Mouse (Mus musculus) mouse trophoblast stem cell (cell line): ENCODE data around the gene Trip6.
"Not testable (repeated sequence)": the region's sequence is repeated elsewhere in the genome, so short reads cannot be mapped to it uniquely, and the experiment has no call there.

Source experiments
- in situ Hi-C, 2 experiments: fragments of 300-500 bp; cut with MseI, MboI; formaldehyde crosslinking; loops; 2 replicates in 1 of 2; 3 replicates in 1 of 2; pipeline ENCODE4 v1.15.1; 2025

Trip6 gene

DNA sequence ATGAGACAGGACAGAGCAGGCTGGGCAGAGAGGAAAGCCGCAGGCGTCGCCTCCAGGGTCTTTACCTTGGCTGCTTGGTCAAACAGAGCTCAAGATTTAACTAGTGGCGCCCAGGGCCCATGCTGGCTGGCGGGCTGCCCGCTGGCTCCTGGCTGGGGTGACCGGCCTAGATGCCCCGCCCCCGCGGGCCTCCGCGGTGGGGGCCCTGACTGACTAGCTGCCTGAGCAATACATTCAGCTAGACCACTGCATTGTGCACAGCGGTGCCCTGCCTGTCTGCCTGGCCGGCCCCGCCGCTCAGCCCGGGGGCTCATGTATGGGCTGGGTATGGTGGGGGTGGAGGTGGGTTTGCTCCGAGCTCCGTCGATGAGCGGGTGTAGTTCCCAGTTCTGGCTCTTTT lies 13.0 kb downstream of the Trip6 start:
- in situ Hi-C loops: no loop called here

DNA sequence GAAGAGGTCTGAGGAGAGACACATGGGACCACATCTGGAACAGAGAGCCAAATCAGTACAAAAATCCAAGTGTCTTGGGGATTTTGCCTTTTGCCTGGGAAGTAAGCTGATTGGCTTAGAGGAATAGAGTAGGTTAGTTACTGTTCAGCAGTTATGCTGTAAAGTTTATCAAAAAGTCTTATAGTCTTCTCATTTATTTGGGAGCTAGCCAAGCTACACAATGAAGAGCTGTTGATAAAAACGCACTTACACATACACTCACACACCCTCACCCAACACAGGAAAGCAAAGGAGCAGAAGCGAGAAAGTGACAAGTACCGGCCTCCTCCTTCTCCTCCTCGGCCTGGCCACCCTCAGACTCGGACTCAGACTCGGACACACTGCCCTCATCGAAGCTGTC lies 15.0 kb downstream of the Trip6 start:
- in situ Hi-C loops: no loop called here

DNA sequence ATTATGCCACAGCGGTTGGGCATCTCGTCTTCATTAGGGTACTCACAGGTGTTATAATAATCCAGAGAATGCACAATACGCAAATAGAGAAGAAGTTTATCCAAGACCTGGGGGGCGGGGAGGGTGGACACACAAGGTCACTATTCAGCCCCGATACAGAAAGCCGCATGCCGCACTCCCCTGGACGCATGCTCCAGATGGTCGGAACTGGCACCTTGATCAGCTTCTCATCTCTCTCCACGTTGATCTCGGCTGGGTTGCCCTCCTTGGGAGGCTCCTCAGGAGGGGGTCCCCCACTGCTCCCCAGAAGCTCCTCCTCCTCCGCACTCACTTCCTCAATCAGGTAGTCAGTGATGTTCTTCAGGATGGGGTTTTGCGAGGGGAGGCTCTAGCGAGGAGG lies 17.1 kb downstream of the Trip6 start:
- in situ Hi-C loops: no loop called here

DNA sequence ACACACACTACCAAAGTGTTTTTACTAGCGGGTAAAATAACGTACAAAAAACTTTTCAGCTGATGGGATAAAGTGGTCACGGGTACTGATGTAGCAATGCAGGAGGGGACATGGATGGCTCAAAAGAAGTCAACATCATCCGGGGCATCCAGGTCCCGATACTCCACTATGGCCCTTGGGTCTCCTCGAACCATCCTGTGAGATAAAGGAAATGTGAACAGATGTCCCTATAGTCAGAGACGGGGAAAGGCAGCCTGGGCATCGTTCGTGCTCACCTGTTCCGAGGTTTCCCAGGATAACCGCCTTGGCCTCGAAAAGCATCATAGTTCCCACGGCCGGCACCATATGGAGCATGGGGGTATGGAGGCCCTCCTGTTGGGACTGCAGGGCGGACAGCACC lies 18.5 kb downstream of the Trip6 start:
- in situ Hi-C loops: no loop called here

- in situ Hi-C loops: no loop called here
Measured at GRCm38 (mm10) chr5:137295296-137295695, 18.9 kb downstream of the Trip6 start.

GRCm38 (mm10) chr5:137294744-137295093 lies 19.5 kb downstream of the Trip6 start:
- in situ Hi-C loops: no loop called here

- in situ Hi-C loops: no loop called here
Measured at GRCm38 (mm10) chr5:137293839-137294743, 20.1 kb downstream of the Trip6 start, which contains the start of gene Ufsp1. Gene Ufsp1, plus strand, starts transcription at chr5:137294629.

GRCm38 (mm10) chr5:137293282-137293681 lies 20.9 kb downstream of the Trip6 start:
- in situ Hi-C loops: no loop called here

DNA sequence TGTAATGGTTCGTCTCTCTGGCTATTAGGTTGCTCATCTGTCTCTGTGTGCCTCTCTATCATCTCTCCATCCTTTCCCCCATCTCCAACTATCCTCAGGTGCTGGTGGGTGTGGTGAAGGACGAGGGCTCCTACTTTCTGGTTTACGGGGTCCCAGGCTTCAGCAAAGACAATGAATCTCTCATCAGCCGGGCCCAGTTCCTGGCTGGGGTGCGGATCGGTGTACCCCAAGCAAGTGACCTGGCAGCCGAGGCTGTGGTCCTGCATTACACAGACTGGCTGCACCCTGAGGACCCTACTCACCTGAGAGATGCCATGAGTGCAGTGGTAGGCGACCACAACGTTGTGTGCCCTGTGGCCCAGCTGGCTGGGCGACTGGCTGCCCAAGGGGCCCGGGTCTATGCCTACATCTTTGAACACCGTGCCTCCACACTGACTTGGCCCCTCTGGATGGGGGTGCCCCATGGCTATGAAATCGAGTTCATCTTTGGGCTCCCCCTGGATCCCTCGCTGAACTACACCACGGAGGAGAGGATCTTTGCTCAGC lies 22.8 kb downstream of the Trip6 start:
- in situ Hi-C loops: no loop called here

GRCm38 (mm10) chr5:137290677-137291076 lies 23.5 kb downstream of the Trip6 start:
- in situ Hi-C loops: no loop called here

DNA sequence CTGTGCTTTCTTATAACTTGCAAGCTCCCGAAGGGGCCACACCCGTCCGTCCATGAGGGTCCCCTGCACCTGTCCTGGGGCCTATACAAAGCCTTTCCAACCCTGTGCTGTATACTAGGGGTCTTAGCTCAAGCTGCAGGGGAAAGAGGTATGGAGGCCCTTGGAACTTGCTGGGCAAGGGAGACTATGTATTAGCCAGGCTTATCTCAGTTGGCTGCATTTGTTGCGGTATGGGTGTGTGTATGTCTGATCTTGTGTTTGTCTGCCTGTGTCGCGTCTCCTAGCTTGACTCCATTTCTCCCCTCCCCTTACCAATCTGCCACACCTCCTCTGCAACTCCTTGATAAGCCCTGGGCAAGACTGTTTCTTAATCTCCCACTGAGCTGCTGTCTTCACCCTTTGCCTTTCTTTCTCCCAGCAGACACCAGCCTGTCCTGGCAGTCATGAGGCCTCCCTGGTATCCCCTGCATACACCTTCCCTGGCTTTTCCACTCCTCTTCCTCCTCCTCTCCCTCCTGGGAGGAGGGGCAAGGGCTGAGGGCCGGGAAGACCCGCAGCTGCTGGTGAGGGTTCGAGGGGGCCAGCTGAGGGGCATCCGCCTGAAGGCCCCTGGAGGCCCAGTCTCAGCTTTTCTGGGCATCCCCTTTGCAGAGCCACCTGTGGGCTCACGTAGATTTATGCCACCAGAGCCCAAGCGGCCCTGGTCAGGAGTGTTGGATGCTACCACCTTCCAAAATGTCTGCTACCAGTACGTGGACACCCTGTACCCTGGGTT lies 24.4 kb downstream of the Trip6 start:
- in situ Hi-C loops: no loop called here

GRCm38 (mm10) chr5:137288999-137289470 lies 25.2 kb downstream of the Trip6 start:
- in situ Hi-C loops: no loop called here

GRCm38 (mm10) chr5:137287953-137288743 lies 26.1 kb downstream of the Trip6 start:
- in situ Hi-C loops: no loop called here

- in situ Hi-C loops: no loop called here
Measured at GRCm38 (mm10) chr5:137287032-137287952, 26.9 kb downstream of the Trip6 start, which contains the start of gene Ache. Gene Ache, plus strand, starts transcription at chr5:137287519.

GRCm38 (mm10) chr5:137286655-137287031 lies 27.6 kb downstream of the Trip6 start:
- in situ Hi-C loops: no loop called here

DNA sequence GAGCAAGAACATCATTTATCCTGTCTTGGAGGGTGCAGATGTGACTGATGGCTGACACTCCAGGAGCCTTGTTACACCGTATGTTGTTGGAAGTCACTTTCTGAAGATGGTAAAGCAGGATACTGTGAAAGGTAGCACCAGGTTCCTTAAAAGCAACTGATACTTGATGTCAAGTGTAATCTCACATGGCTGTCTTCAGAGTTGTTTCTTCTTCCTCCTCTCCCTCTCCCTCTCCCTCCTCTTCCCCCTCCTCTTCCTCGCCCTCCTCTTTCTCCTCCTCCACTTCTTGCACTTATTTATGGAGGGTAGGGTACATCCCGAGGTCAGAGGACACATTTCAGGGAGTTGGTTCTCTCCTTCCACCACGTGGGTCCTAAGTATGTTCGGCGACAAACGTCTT lies 28.2 kb downstream of the Trip6 start:
- in situ Hi-C loops: no loop called here

GRCm38 (mm10) chr5:137285045-137285444 lies 29.2 kb downstream of the Trip6 start:
- in situ Hi-C loops: no loop called here

- in situ Hi-C loops: not testable (repeated sequence)
Measured at GRCm38 (mm10) chr5:137284411-137284810, 29.8 kb downstream of the Trip6 start.

GRCm38 (mm10) chr5:137277360-137278342 lies 36.6 kb downstream of the Trip6 start:
- in situ Hi-C loops: no loop called here
